Mouse (Mus musculus) embryo, embryonic 11.5 days (tissue): ENCODE measurements around the gene Mgat4b.

ENCODE experiments used
- DNase-seq: peaks from one replicate; pipeline ENCODE4 v3.0.0-alpha.2; 2012; ENCODE audit warnings: low read depth, low spot score

Mgat4b gene

DNA sequence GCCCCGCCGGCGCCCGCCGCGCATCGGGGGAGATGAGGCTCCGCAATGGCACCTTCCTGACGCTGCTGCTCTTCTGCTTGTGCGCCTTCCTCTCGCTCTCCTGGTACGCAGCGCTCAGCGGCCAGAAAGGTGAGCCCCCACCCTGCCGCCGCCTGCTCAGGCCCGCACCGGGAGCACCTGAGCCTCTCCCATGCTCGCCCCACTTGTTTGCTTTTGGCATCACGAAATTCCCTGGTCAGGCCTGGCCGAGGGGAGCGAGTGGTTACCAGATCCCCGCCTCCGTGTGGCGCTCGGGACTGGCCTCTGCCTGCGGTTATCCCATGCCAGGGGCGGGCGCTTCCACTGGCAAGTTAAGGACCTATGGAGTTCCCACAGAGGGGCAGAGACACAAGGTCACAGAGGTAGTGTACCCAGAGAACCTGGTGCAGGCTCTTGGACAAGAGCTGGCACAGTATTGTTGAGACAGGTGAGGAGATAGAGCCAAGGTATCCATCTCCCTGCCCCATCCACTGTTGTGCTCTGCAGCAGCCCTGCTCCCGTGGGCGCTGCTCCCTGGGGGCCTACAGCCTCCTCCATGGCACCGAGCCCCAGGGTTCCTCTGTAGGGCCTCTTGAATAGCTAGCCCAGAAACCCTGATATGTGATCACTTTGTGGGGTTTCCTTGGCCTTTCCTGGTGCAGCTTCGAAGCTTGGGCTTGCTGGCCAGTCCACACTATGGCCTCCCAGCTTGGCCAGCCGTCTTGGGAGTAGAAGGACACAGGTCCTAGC is 15.1 kb downstream of the Mgat4b start:
- no peak for DNase-seq

DNA sequence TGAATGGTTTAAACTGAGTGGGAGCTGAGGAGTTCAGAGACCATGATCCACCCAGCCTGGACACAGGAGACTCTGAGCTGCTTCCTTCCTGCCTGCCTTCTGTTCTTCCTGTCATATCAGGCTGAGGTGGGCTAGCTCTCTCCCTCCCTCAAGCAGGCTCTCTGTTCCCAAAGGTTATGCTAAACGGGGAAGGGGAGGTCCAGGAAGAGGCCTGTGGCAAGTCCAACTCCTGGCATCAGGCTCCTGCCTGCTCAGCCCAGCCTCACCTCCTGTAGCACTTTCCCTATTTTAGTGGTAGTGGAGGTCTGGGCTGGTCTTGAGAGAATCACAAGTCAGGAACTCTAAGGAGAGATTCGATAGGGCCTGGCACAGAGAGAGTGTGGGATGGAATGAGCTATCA is 15.7 kb downstream of the Mgat4b start:
- DNase-seq, result no peak

DNA sequence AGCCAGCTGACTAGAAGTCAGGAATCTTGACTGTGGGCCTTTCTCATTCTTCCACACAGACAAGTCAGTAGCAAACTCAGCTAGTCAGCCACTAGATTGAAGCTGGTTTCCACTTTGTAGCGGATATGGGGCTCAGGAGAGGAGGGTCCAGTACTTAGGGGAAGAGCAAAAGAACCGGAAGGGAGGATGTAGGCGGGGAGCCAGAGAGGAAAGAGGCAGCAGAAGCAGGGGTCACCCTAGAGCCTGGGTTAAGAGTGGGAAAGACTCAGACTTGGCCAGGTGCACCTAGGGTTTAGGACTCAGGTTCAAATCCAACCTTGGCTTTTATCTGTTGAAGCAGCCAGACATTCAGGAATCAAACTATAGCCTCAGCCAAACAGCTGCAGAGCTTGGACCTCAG is 16.5 kb downstream of the Mgat4b start:
- DNase-seq, result no peak

DNA sequence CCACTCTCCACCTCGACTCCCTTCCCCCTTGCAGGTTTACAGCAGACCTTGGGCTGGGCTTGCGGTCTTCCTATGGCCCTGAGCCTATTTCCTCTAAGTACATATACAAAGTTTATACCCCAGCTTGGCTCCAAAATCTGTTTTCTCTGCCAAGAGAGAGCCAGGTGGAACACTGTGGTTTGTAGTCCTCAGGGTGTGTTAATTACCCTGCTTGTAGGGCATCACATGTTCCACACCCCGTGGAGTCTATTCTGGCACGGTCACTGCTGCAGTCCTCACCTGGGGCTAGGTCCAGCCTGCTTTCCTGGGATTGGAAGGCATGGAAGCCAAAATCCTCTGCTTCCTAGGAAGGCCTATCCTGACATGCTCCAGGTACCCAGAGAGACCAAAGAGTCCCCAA is 17.0 kb downstream of the Mgat4b start:
- DNase-seq, result no peak

DNA sequence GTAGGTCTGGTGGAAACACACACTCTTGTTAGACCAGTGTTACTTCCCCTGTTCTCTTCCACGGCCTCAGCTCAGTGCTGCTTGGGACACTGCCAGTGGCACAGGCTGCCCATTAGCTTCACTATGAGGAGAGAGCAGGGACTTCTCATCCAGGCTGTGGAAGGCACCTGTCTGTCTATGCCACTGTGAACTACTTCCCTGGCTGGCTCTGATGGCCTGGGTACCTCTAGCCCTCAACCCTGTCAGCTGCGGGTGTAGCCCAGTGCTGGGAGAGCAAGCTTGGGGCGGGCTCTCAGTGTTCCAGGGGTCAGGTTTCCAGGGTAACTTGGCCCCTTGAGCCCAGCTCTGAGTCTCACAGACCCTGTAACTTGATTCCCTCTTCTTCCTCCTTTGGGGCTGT is 18.1 kb downstream of the Mgat4b start:
- DNase-seq, result no peak

DNA sequence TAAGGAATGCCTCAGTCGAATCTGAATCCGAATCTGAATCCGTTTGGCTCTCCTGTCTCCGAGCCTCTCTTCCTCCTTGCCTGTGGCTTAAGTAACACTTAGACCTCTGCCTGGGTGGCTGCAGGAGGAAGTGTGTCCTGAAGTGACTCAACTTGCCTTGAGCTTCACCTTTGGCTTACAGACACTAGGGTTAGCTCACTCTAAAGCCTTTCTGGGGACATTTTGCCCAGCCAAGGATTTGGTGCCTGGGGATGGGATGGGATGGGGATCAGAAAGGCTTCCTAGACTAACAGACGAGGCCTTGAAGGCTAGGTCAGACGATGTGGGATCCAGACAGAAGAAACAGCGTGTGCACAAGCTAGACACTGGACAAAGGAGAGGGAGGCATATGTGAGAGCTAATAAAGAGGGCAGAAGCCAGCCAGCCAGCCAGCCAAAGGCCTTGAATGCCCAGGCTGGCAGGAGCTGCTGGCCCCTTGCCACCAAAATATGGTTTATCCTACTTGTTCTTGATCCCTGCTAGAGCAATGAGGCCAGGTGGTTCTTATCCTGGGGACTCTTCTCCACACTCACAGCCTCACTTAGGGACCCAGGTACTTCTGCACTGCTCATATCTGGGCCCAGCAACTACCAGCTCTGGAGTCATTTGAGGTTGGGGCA is 18.7 kb downstream of the Mgat4b start:
- no peak for DNase-seq

DNA sequence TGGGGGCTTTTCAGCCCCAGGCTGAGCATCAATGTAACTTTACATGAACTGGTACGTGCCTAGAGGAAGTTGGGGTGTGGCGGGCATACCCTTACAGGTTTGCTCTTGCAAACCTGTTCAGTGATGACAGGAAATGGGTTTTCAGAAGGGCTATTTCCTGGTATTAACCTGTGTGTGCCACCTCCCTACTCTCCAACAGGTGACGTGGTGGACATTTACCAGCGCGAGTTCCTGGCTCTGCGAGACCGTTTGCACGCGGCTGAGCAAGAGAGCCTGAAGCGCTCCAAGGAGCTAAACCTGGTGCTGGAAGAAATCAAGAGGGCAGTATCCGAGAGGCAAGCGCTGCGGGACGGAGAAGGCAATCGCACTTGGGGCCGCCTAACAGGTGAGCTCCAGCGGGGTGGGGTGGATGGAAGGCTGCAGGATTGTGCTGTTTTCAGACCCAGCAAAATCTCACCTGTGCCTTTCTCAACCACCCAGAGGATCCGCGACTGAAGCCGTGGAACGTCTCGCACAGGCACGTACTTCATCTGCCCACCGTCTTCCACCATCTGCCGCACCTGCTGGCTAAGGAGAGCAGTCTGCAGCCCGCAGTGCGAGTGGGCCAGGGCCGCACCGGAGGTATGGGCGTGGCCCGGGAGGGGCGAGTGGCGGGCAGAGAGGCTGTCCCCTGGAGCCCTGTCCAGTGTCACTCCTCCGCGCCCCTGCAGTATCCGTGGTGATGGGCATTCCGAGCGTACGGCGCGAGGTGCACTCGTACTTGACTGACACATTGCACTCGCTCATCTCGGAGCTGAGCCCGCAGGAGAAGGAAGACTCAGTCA is 20.0 kb downstream of the Mgat4b start:
- DNase-seq, result no peak

DNA sequence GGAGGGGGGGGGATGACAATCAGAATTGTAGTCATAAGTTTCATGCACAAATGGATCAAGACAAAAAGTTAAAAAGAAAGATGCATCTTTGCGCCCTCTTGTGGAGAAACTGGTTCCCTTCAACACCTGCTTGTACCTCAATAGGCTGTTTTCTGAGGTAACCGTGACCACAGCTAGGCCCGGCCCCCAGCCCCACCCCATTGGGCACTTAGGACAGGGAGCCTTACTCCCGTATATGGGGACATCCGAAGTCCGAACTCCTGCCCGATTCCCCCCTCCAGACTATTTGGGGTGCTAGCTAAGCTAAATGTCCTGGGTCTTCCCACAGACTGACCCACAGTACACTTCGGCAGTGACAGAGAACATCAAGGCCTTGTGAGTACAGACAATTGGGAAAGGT is 20.7 kb downstream of the Mgat4b start:
- peak; percentile 63 for DNase-seq

DNA sequence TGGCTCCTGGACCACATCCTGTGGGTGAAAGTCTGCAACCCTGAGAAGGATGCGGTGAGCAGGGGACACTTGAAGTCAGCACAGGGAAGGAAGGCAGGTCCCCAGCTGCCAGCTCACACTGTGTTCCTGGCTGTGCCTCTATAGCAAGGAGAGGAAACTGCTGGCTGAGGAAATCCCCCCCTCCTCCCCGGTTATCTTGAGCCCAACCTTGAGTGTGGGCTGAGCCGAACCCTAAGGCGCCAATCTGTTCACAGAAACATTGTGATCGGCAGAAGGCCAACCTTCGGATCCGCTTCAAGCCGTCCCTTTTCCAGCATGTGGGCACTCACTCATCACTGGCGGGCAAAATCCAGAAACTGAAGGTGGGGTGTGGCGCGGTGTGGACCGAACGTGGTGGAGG is 22.3 kb downstream of the Mgat4b start:
- no peak for DNase-seq

DNA sequence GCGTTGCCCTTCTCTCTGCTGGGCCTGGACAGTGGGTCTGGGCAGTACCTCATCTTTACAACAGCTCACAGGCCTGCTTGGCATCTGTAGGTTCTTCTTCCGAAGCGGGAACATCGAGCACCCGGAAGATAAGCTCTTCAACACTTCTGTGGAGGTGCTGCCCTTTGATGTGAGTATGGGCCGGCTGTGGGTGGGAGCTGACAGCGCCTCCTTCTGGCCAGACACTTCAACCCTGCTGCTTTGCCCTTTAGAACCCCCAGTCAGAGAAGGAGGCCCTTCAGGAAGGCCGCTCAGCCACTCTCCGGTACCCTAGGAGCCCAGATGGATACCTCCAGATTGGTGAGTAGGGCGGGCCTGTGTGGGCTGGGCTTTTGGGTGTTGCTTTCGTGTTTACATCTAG is 23.3 kb downstream of the Mgat4b start:
- no peak for DNase-seq

DNA sequence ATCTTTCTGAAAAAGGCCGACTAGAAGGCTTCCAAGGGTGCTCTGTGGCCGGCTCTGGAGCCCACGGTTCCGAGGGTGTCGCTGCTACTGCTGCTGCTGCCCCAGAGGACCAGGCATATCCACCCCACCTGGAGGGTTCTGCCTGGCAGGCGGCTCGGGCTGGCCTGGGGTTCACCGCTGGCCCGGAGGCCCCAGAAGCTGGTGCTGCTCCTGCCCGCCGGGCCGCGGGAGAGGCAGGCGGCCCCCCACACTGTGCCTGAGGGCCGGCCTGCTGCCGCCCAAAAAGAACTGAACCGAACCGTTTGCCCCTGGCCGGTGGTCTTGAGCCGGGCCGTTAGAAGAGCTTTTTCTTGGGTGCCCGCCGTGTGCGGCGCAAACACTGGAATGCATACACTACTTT is 23.9 kb downstream of the Mgat4b start:
- no peak for DNase-seq

DNA sequence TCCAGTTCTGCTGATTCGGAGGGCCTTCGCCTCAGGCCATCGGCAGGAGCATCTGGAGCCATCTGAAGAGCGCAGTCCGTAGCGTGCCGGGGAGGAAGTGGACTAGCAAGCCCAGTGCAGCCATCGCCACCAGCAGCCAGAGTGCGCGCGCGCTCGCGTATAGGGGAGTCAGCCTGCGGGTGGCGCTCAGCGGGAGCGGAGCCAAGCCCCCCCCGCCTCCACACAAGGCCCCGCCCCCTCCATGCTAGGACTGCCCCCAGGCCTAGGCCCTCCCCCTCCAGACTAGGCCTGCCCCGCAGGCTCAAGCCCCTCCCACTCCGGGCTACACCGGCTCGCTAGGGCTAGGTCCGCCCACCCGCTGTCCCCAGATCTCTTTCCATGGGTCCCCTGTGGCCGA is 25.8 kb downstream of the Mgat4b start:
- peak; percentile 81 for DNase-seq

DNA sequence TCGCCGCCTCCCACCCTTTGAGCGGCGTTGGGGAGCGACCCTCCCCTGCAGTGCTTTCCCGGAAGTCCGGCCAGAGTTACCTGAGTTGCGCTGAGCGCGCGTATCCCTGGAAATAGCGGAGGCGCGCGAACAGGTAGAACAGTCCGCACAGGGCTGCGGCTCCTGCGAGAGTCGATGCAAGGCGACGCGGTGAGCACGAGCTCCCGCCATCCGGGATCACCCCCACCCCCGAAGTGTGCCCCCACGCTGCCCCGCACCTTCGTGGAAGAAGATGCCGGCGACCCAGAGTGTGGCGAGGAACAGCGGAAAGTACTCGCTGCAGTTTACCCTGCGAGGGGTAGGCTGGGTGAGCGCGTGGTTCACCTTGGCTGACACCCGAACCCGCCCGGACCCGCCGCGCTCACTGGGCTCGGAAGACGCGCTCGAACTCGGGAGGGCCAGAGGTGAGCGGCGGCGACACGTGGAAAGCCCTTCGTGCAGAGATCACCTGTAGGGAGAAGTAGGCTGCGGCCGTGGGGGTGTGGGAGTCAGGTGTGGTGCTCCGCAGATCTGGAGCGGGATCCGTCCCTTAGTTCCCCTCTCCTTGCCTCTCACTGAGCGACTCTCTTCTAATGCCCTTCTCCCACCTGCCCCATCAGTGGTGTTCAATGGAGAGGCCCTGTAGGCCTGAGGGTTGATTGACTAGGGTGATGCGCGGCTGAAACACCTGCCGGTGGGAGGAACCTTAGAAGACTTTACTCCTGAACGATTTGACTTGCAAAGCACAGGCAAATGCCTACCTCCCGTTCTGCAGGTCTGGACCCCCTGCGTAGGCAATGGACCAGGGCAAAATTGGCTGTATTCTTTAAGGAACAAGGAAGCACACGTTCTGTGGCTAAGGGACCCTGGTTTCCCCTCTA is 26.5 kb downstream of the Mgat4b start:
- no peak for DNase-seq

DNA sequence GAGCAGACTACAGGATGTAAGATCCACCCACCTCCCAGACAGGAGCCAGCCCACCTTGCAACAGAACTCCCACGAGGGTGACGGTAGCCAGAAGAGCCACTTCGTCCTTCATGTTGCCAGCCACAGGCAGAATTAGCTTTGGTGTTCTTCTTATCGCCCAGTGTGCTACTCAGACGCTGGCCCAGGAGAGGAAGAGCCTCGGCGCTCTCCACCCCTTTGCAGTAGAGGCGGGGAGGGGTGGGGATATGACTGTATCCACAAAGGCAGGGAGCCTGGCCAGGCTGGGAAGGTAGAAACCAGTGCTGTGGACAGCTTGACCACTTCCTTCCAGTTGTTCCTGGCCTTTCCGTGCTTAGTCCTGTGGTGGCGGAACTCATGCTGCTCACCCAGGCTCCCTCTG is 27.6 kb downstream of the Mgat4b start, which contains the start of gene Ltc4s:
Gene Ltc4s, minus strand, starts transcription at position 293 of the 400 bp plus-strand sequence.
- DNase-seq, result no peak

DNA sequence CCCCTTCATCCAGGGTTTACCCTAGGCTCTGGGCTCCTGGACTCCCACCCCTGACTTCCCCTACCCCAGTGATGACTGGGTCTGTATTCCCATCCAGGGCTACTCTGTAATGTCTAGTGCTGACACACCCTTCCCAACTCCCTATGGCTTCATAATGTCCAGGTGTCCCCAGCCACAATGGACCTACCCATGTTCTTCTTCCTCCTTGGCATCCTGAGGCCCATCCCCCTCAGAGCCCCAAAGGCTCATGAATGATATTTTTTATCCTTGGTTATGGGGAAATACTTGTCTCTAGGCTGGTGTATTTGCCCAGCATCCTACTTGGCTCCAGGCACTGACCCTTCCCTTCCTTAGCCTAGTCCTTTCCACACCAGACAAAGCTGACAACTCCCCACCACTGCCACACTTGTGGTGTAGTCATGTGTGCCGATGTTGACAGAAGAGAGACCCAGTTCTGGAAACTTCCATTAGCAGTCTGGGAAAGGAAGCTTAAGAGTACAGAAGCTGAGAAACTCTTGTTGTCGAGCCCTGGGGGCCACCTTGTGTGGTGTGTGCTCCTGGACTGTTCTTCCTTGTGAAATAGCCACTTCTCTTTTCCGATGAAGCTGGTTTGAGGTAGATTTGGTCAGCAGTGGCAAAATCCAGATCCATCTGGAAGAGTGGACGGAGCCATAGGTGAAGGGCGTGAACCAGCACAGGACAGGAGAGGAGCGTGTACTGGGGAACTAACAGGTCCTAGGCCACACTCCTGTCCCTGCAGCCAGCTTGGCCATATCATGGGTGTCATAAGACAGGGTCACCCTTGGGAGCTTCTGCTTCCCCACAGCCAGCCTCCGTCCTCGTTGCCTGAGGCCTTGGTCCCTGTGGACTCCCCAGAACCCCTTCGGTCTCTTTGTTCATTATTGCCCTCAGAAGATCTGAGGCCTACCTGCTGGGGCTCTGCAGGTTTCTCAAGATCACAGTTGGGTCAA is 28.4 kb downstream of the Mgat4b start:
- no peak for DNase-seq

DNA sequence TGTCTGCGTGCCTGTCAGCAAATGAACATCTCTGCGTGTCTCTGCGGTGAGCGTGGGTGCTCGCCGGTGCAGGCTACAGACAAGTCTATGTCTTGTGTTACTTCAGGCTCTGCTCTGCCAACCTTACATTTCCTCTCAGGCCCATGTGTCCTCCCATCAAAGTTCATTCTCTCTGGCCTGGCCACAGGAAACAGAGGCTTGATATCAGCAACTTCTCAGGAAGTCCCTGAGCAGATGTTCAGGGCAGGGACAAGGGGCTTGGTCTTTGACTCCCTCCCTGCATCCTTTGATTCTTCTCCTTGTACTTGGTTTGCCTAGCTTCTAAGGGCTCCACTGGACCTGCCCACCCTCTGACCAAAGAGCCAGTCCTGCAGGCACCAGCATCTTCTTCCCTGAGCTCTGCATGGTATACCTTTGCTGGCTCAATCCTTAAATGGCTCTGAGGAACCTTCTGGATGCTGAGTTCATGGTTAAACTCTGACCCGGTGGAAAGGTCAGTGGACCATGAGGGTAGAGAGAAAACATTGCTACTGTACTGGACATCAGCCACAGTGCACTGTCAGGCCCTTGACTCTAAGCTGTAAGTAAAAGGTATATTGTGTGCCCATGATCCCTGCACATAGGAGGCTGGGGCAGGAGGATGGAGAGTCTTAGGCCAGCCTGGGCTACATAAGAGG is 29.7 kb downstream of the Mgat4b start:
- no peak for DNase-seq

DNA sequence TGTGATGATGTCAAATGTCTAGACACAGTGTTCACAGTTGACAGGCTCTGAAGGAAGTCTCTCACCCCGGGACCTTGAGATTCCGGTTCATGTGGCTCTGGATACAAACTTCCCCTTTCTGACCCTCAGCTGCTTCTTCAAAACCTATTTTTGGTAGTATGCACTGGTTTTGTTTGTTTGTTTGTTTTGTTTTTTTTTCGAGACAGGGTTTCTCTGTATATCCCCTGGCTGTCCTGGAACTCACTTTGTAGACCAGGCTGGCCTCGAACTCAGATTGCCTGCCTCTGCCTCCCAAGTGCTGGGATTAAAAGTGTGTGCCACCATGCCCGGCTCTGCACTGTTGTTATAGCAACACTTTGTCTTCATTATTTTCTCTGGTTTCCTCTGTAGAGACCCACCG is 33.2 kb downstream of the Mgat4b start:
- no peak for DNase-seq

DNA sequence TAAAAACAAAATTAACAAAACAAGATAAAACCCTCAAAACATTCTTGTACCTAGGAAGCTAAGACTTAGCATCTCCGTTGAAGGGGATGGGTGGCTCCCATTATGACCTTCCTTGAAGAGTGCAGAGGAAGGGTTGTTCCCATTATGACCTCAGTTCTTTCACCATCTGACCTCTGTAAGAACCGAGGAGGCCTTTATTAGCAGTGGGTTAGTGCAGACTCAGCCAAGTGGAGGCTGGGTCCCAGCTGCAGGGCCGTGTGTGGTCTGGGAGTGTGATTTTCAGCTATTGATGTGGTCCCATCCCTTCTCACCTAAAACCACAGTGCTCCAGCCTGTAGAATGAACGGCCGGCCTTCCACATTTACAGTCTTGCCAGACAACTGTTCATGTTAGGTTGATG is 34.6 kb downstream of the Mgat4b start:
- DNase-seq, result no peak

DNA sequence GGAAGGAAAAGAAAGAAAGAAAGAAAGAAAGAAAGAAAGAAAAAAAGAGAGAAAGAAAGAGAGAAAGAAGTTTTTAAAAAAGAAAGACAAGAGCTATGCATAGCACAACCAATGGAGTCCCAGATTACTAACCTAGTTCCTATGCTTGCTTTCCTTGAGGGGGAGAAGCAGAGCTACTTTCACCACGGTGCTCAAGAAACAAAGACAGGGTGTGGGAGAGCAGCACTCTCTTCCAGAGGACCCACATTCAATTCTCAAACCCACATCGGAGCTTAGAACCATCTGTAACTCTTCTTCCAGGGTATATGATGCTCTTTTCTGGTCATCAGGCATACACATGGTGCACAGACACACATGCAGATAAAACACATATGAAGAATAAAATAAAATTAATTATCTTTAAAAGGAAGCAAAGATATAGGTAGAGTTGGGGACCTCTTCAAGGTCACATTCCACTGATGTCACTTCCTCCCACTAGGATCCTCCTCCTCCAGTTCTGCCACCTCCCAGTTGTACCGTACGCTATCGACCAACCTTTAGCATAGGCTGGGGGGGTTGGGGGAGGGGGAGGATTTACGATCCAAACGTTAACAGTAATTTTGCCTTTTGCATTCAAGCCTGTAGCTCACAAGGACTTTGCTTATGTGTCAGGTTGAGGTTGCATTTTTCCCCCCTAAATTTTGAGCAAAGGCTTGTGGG is 37.9 kb downstream of the Mgat4b start:
- DNase-seq, result no peak
